Mouse (Mus musculus): ENCODE measurements around the gene Abcb7. TPM values are rescaled to one million over a fixed set of nuclear protein-coding genes. Genes with fewer than 3 reads are reported as not detected.

The Abcb7 gene
- 31.2 TPM for polyA plus RNA-seq (2015; fragmentation: Illumina TruSeq; extraction: RNeasy Lipid Tissue Mini Kit (QIAGEN cat#74804); ENCODE audit: insufficient read depth, low replicate concordance)

GRCm38 (mm10) chrX:104413183-104413983 lies at the start of gene Abcb7:
Gene Abcb7, minus strand, starts transcription at chrX:104413856.

Other genes starting within 250 kb of the Abcb7 start
- gene Nexmif, start 212.7 kb downstream of the Abcb7 start, polyA plus RNA-seq (2015; fragmentation: Illumina TruSeq; extraction: RNeasy Lipid Tissue Mini Kit (QIAGEN cat#74804); ENCODE audit: insufficient read depth, low replicate concordance), result 0.19 TPM
- 9.5 TPM for gene Uprt, start 69.0 kb upstream of the Abcb7 start, polyA plus RNA-seq (2015; fragmentation: Illumina TruSeq; extraction: RNeasy Lipid Tissue Mini Kit (QIAGEN cat#74804); ENCODE audit: insufficient read depth, low replicate concordance)